Mouse (Mus musculus): ENCODE results near the gene E130208F15Rik. TPM values are rescaled to one million over a fixed set of nuclear protein-coding genes. Genes with fewer than 3 reads are reported as not detected.
A peak's percentile ranks its signal among the peaks of the same experiment; 100 is the strongest.

The E130208F15Rik gene
- 0.57 and 0.73 TPM in 2 replicates for polyA plus RNA-seq (2012; rRNA removed)

DNA sequence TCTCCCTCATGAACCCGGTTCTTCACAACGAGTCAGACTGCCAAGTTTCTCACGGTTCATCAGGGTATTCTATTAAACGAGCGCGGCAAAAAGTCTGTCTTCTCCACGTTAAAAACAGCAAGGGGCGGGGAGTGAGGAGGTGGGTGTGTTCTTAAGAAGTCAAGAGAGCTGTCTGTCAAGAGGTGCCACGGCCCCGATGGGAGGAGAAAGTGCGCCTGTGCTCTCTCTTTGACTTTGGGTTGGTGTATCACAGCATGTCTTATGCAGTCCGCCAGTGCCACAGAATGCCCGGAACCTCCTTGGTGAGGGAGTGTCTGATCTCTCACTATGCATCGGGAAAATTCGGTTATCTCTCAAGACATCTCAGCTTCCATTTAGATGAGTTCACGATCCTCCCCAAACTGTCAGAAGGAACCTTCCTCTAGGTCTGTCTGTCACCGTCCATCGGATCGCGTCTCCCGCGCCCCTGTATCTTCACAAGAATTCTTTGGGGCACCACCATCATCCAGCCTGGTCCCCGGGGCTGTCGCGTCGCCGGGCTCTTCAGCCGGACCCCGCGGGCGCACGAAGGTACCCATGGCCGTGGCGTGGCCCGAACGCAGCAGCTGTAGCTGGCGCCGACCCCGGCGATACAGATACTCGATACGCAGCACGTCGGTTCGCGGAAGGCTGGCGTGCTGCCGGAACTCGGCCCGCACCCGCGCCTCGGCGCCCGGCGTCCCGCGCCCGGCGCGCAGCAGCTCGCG is at the start of gene E130208F15Rik:
Gene E130208F15Rik (plus strand): TSS at position 202 of the 746 bp plus-strand sequence.
- peaks cover 13% of the 10 kb centered on the region for H3K4me1 ChIP-seq (ENCODE audit: control insufficient read depth, insufficient read depth, low read length)
- WGBS: under 1% methylated on average over 63 of the region's 63 CpGs
- DNase-seq: peak; percentile 79 to 85
- H3K4me3 ChIP-seq (replicated peaks; ENCODE audit: insufficient read depth, low read depth, low read length): peak within 1 kb of the TSS; percentile 78
- peak; percentile 86; the same call in 1 of the 2 replicates for TF ChIP-seq POLR2A (IDR thresholded peaks at IDR 0.05; ENCODE audit: borderline replicate concordance, insufficient read depth, low read length)
- no peak for TF ChIP-seq CTCF (IDR thresholded peaks at IDR 0.05; ENCODE audit: borderline replicate concordance, insufficient read depth, low read depth, low read length)
- H3K27me3 ChIP-seq (ENCODE audit: control insufficient read depth, insufficient read depth, low read length): no peaks in the 10 kb centered on the region
- H3K27ac ChIP-seq (ENCODE audit: insufficient read depth, low read length): peak within 1 kb of the TSS; percentile 75

DNA sequence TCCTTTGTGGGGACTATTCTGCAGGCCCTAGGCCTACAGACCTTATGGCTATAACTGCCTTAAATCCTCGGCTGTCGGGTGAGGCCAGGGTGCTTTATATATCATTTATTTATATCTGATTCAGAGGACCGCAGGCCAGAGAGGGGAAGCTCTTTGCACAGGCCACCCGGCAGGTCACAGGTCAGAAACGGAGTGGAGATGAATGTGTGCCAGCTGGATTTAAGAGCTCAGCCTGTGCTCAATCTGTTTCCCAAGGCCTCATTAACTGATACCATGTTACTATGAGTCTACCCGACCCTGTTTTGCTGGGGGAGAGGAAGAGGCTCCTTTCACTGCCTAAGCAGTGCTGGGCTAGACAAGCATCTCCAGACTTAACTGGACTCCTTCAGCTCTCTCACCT is 47.2 kb upstream of the E130208F15Rik start:
- Histone ChIP-seq H3K27me3 (ENCODE audit: control insufficient read depth, insufficient read depth, low read length) (no peaks in the 10 kb centered on the region), H3K27ac (ENCODE audit: insufficient read depth, low read length) (no peak overlapping the region), H3K4me1 (ENCODE audit: control insufficient read depth, insufficient read depth, low read length) (no peaks in the 10 kb centered on the region), H3K4me3 (replicated peaks; ENCODE audit: insufficient read depth, low read depth, low read length) (no peak overlapping the region)
- DNase-seq: no peak
- no peak for TF ChIP-seq POLR2A (IDR thresholded peaks at IDR 0.05; ENCODE audit: borderline replicate concordance, insufficient read depth, low read length)
- no peak for TF ChIP-seq CTCF (IDR thresholded peaks at IDR 0.05; ENCODE audit: borderline replicate concordance, insufficient read depth, low read depth, low read length)
- 80% methylated on average over 6 of the region's 6 CpGs for WGBS

- H3K4me3 ChIP-seq (replicated peaks; ENCODE audit: insufficient read depth, low read depth, low read length): no peak overlapping the region
- H3K4me1 ChIP-seq (ENCODE audit: control insufficient read depth, insufficient read depth, low read length): no peaks in the 10 kb centered on the region
- H3K27ac ChIP-seq (ENCODE audit: insufficient read depth, low read length): no peak overlapping the region
- no peaks in the 10 kb centered on the region for H3K27me3 ChIP-seq (ENCODE audit: control insufficient read depth, insufficient read depth, low read length)
- TF ChIP-seq CTCF (IDR thresholded peaks at IDR 0.05; ENCODE audit: borderline replicate concordance, insufficient read depth, low read depth, low read length) (no peak), POLR2A (IDR thresholded peaks at IDR 0.05; ENCODE audit: borderline replicate concordance, insufficient read depth, low read length) (no peak)
- WGBS: 42% methylated on average over 2 of the region's 2 CpGs
- no peak for DNase-seq
These were observed 42.6 kb upstream of the E130208F15Rik start for GRCm38 (mm10) chr7:30278911-30279310.

DNA sequence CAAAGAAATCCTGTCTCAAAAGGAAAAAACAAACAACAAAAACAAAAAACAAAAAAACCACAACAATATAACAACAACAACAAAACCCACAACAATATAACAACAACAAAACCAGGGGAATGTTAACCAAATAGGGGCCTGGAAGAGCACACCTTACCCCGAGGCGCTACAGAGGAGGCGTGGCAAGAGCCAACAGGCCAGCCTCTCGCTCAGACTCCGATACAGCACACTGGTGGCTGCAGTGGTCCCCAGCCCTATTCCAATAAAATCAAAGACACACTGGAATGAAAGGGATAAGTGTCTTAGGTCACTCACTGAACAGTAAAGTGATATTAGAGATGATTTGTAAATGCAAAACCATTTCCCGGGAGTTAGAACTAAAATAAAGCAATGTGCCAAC is 42.0 kb upstream of the E130208F15Rik start:
- H3K27ac ChIP-seq (ENCODE audit: insufficient read depth, low read length): no peak overlapping the region
- TF ChIP-seq POLR2A (IDR thresholded peaks at IDR 0.05; ENCODE audit: borderline replicate concordance, insufficient read depth, low read length) (no peak), CTCF (IDR thresholded peaks at IDR 0.05; ENCODE audit: borderline replicate concordance, insufficient read depth, low read depth, low read length) (no peak)
- no peak for DNase-seq
- H3K4me1 ChIP-seq (ENCODE audit: control insufficient read depth, insufficient read depth, low read length): no peaks in the 10 kb centered on the region
- 1% methylated on average over 6 of the region's 6 CpGs for WGBS
- H3K4me3 ChIP-seq (replicated peaks; ENCODE audit: insufficient read depth, low read depth, low read length): peak overlapping the region; percentile 79
- H3K27me3 ChIP-seq (ENCODE audit: control insufficient read depth, insufficient read depth, low read length): no peaks in the 10 kb centered on the region

DNA sequence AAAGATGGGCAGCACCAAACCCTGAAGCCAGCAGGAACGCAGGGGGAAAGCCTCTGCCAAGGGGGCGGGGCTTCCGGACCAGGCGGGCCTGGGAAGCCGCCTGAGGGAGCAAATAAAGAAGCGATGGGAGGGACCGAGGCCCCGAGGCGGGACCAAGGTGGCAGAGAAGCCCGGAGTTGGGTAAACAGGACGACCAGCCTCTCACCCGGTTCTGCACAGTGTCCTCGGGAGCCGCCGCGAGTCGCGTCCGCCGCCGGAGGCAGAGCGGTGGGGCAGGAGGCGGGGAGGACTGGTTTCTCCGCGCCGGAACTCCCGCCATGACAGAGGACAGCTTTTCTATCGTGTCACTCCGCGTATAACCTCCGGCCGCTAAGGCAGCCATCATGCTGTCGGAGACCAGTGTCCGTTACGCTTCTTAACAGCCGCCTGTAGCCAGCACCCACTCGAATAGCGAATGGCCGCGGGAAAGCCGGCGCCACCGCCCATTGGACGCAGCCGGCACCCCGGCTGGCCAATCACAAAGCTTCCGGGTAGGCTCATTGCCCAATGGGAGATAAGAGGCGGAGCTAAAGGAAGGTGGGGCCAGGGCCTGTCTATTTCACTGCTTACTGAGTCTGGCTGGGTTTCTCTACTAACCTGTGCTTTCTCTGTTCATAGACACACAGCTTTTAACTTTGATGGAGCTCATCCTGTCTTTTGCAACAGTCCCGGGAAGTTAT is 41.4 kb upstream of the E130208F15Rik start, which contains the start of the genes Thap8 and Wdr62:
Gene Thap8 (plus strand): TSS at position 144 of the 719 bp plus-strand sequence.
Gene Wdr62 (minus strand): TSS at position 469 of the 719 bp plus-strand sequence.
- Histone ChIP-seq H3K4me1 (ENCODE audit: control insufficient read depth, insufficient read depth, low read length) (no peaks in the 10 kb centered on the region), H3K4me3 (replicated peaks; ENCODE audit: insufficient read depth, low read depth, low read length) (peak within 1 kb of the TSS; percentile 79), H3K27ac (ENCODE audit: insufficient read depth, low read length) (peak within 1 kb of the TSS; percentile 85), H3K27me3 (ENCODE audit: control insufficient read depth, insufficient read depth, low read length) (no peaks in the 10 kb centered on the region)
- WGBS: under 1% methylated on average over 49 of the region's 49 CpGs
- DNase-seq: peak; percentile 90 to 92
- TF ChIP-seq CTCF (IDR thresholded peaks at IDR 0.05; ENCODE audit: borderline replicate concordance, insufficient read depth, low read depth, low read length) (no peak), POLR2A (IDR thresholded peaks at IDR 0.05; ENCODE audit: borderline replicate concordance, insufficient read depth, low read length) (no peak)

- under 1% methylated on average over 20 of the region's 20 CpGs for WGBS
- peak; percentile 86 to 87 for DNase-seq
- H3K4me3 ChIP-seq (replicated peaks; ENCODE audit: insufficient read depth, low read depth, low read length): peak overlapping the region; percentile 79
- TF ChIP-seq POLR2A (IDR thresholded peaks at IDR 0.05; ENCODE audit: borderline replicate concordance, insufficient read depth, low read length) (no peak), CTCF (IDR thresholded peaks at IDR 0.05; ENCODE audit: borderline replicate concordance, insufficient read depth, low read depth, low read length) (no peak)
- H3K4me1 ChIP-seq (ENCODE audit: control insufficient read depth, insufficient read depth, low read length): no peaks in the 10 kb centered on the region
- no peaks in the 10 kb centered on the region for H3K27me3 ChIP-seq (ENCODE audit: control insufficient read depth, insufficient read depth, low read length)
- H3K27ac ChIP-seq (ENCODE audit: insufficient read depth, low read length): peak overlapping the region; percentile 85
These were observed 40.8 kb upstream of the E130208F15Rik start for GRCm38 (mm10) chr7:30280670-30281138.

- DNase-seq: no peak
- TF ChIP-seq CTCF (IDR thresholded peaks at IDR 0.05; ENCODE audit: borderline replicate concordance, insufficient read depth, low read depth, low read length) (no peak), POLR2A (IDR thresholded peaks at IDR 0.05; ENCODE audit: borderline replicate concordance, insufficient read depth, low read length) (no peak)
- Histone ChIP-seq H3K4me1 (ENCODE audit: control insufficient read depth, insufficient read depth, low read length) (peaks cover 6% of the 10 kb centered on the region; the same call in 1 of the 2 replicates), H3K27ac (ENCODE audit: insufficient read depth, low read length) (no peak overlapping the region), H3K27me3 (ENCODE audit: control insufficient read depth, insufficient read depth, low read length) (no peaks in the 10 kb centered on the region), H3K4me3 (replicated peaks; ENCODE audit: insufficient read depth, low read depth, low read length) (no peak overlapping the region)
- 86% methylated on average over 4 of the region's 4 CpGs for WGBS
These were observed 40.0 kb upstream of the E130208F15Rik start for GRCm38 (mm10) chr7:30281522-30281921.
